Mouse (Mus musculus) MEL (cell line): ENCODE results near the gene Cpox. TPM values are rescaled to one million over a fixed set of nuclear protein-coding genes. Genes with fewer than 3 reads are reported as not detected.

Source experiments
- DNase-seq: peaks from one replicate; pipeline ENCODE4 v3.0.0; 2011; ENCODE audit warnings: low read depth, low spot score
- H3K27ac ChIP-seq: 2 replicates; pipeline ENCODE4 v1.5.1; 2012; ENCODE audit warnings: low read depth, mild to moderate bottlenecking, control low read depth, low read length, moderate library complexity; ENCODE audit not compliant: control insufficient read depth
- H3K27me3 ChIP-seq, 2 experiments: fragments of 150-350 bp in 1 of 2; sonication (generic) in 1 of 2; 2 replicates each; pipeline ENCODE4 v1.6.1; 2012; ENCODE audit warnings: low read length in 2 of 2, mild to moderate bottlenecking in 2 of 2, improper control_type of control experiment in 1 of 2, moderate library complexity in 1 of 2; ENCODE audit not compliant: insufficient read depth in 2 of 2, control insufficient read depth in 1 of 2
- H3K36me3 ChIP-seq, 2 experiments: 2 replicates each; pipeline ENCODE4 v1.6.1; 2012 to 2014; ENCODE audit warnings: low read length in 2 of 2, improper control_type of control experiment in 1 of 2, inconsistent platforms in 1 of 2, mild to moderate bottlenecking in 1 of 2; ENCODE audit not compliant: insufficient read depth in 2 of 2, control insufficient read depth in 1 of 2
- H3K4me1 ChIP-seq, 2 experiments: fragments of 150-350 bp in 1 of 2; sonication (generic) in 1 of 2; 2 replicates each; pipeline ENCODE4 v1.6.1; 2012; ENCODE audit warnings: low read length in 2 of 2, improper control_type of control experiment in 1 of 2, mild to moderate bottlenecking in 1 of 2; ENCODE audit not compliant: insufficient read depth in 2 of 2, control insufficient read depth in 1 of 2
- H3K4me3 ChIP-seq, 2 experiments: fragments of 150-350 bp in 1 of 2; sonication (generic) in 1 of 2; 2 replicates each; pipeline ENCODE4 v1.5.1; 2012; ENCODE audit warnings: low read depth in 2 of 2, low read length in 2 of 2, mild to moderate bottlenecking in 2 of 2, moderate library complexity in 2 of 2, control low read depth in 1 of 2, improper control_type of control experiment in 1 of 2; ENCODE audit not compliant: control insufficient read depth in 1 of 2, insufficient read depth in 1 of 2
- H3K79me2 ChIP-seq: 2 replicates; pipeline ENCODE4 v1.6.1; 2012; ENCODE audit warnings: mild to moderate bottlenecking, low read length, moderate library complexity; ENCODE audit not compliant: control insufficient read depth, poor library complexity, insufficient read depth
- H3K9ac ChIP-seq: 2 replicates; pipeline ENCODE4 v1.6.1; 2012; ENCODE audit warnings: low read depth, mild to moderate bottlenecking, control low read depth, low read length, moderate library complexity; ENCODE audit not compliant: control insufficient read depth, poor library complexity, severe bottlenecking
- H3K9me3 ChIP-seq: fragments of 150-350 bp; sonication (generic); replicated peaks from 2 replicates; pipeline ENCODE4 v1.6.1; 2012; ENCODE audit warnings: mild to moderate bottlenecking, low read length, improper control_type of control experiment, moderate library complexity; ENCODE audit not compliant: insufficient read depth
- CHD2 ChIP-seq: IDR thresholded peaks from 2 replicates; pipeline ENCODE4 v1.6.1; 2011; ENCODE audit warnings: low read length, improper control_type of control experiment
- HCFC1 ChIP-seq: IDR thresholded peaks from 2 replicates; pipeline ENCODE4 v1.6.1; 2012; ENCODE audit warnings: low read depth, mild to moderate bottlenecking, inconsistent platforms, low read length, improper control_type of control experiment, moderate library complexity
- KAT2A ChIP-seq: conservative IDR thresholded peaks from 2 replicates; pipeline ENCODE4 v1.6.1; 2012; ENCODE audit warnings: low read depth, low read length, improper control_type of control experiment, inconsistent platforms
- MEF2A ChIP-seq: IDR thresholded peaks from 2 replicates; pipeline ENCODE4 v1.6.1; 2014; ENCODE audit warnings: low read depth, mild to moderate bottlenecking, inconsistent platforms, low read length, improper control_type of control experiment; ENCODE audit not compliant: poor library complexity, insufficient replicate concordance, severe bottlenecking; ENCODE audit errors: extremely low read depth
- MXI1 ChIP-seq: IDR thresholded peaks from 2 replicates; pipeline ENCODE4 v1.6.1; 2011; ENCODE audit warnings: mild to moderate bottlenecking, low read depth, low read length, improper control_type of control experiment
- MYC ChIP-seq: IDR thresholded peaks from 2 replicates; pipeline ENCODE4 v1.6.1; 2011; ENCODE audit warnings: low read depth, mild to moderate bottlenecking, low read length, improper control_type of control experiment, moderate library complexity
- RCOR1 ChIP-seq: IDR thresholded peaks from 2 replicates; pipeline ENCODE4 v1.6.1; 2012; ENCODE audit warnings: low read depth, mild to moderate bottlenecking, inconsistent platforms, low read length, improper control_type of control experiment
- SIN3A ChIP-seq: IDR thresholded peaks from 2 replicates; pipeline ENCODE4 v1.6.1; 2012; ENCODE audit warnings: low read length, improper control_type of control experiment, inconsistent platforms
- TBP ChIP-seq: IDR thresholded peaks from 2 replicates; pipeline ENCODE4 v1.8.0; 2011; ENCODE audit warnings: low read depth, low read length, improper control_type of control experiment
- TCF12 ChIP-seq: IDR thresholded peaks from 2 replicates; pipeline ENCODE4 v1.6.1; 2014; ENCODE audit warnings: low read depth, mild to moderate bottlenecking, inconsistent platforms, low read length, improper control_type of control experiment, moderate library complexity
- UBTF ChIP-seq: IDR thresholded peaks from 2 replicates; pipeline ENCODE4 v1.6.1; 2012; ENCODE audit warnings: low read depth, mild to moderate bottlenecking, inconsistent platforms, low read length, improper control_type of control experiment, moderate library complexity, borderline replicate concordance; ENCODE audit not compliant: insufficient read depth
- USF1 ChIP-seq: IDR thresholded peaks from 2 replicates; pipeline ENCODE4 v1.6.1; 2014; ENCODE audit warnings: low read depth, mild to moderate bottlenecking, inconsistent platforms, low read length, improper control_type of control experiment, moderate library complexity
- USF2 ChIP-seq, 2 experiments: IDR thresholded peaks; 2 replicates each; pipeline ENCODE4 v1.6.1; 2011 to 2012; ENCODE audit warnings: improper control_type of control experiment in 2 of 2, low read length in 2 of 2, borderline replicate concordance in 1 of 2, inconsistent platforms in 1 of 2, low read depth in 1 of 2, mild to moderate bottlenecking in 1 of 2; ENCODE audit not compliant: insufficient read depth in 1 of 2
- polyA plus RNA-seq, 2 experiments: library from polyadenylated mRNA; stranded (reverse) in 1 of 2; unstranded in 1 of 2; fragments of >175 nt in 1 of 2; fragments of >200 nt in 1 of 2; gene quantifications; 2 replicates each; pipeline versions ENCODE4 v1.2.1 to v1.2.4; 2012; ENCODE audit warnings: low replicate concordance in 2 of 2, low read depth in 1 of 2; ENCODE audit not compliant: insufficient read length in 2 of 2, insufficient read depth in 1 of 2, missing spikeins in 1 of 2
- total RNA-seq: library from RNA; depleted of rRNA; stranded (reverse); fragments of 300-350 nt; gene quantifications from 2 replicates; pipeline ENCODE4 v1.2.3, GENCODE M21; 2012

Cpox gene
- total and polyA plus RNA-seq, 3 experiments = 110 to 421 (median 159) TPM

GRCm38 (mm10) chr16:58738800-58739199 lies 68.7 kb downstream of the Cpox start:
- Histone ChIP-seq H3K9ac (no peak overlapping the region), H3K4me1 (no peaks in the 10 kb centered on the region), H3K9me3 (no peaks in the 10 kb centered on the region), H3K27ac (no peak overlapping the region), H3K27me3 (no peaks in the 10 kb centered on the region), H3K79me2 (no peaks in the 10 kb centered on the region), H3K4me3 (no peak overlapping the region), H3K36me3 (no peaks in the 10 kb centered on the region)
- DNase-seq = no peak
- TF ChIP-seq MYC (no peak), CHD2 (no peak), RCOR1 (no peak), MEF2A (no peak)

- no peak for DNase-seq
- H3K27ac ChIP-seq = no peak overlapping the region
- H3K9ac ChIP-seq = no peak overlapping the region
- no peaks in the 10 kb centered on the region for H3K4me1 ChIP-seq
- TF ChIP-seq MXI1 (no peak), HCFC1 (no peak), KAT2A (no peak), MEF2A (no peak), USF2 (IDR thresholded peaks at IDR 0.05; ENCODE audit: borderline replicate concordance in 1 of 2, insufficient read depth in 1 of 2, low read depth in 1 of 2, low read length in 2 of 2) (no peak), USF1 (no peak), TCF12 (no peak)
- no peaks in the 10 kb centered on the region for H3K27me3 ChIP-seq
- H3K36me3 ChIP-seq = no peaks in the 10 kb centered on the region
- no peak overlapping the region for H3K4me3 ChIP-seq
- no peaks in the 10 kb centered on the region for H3K79me2 ChIP-seq
- no peaks in the 10 kb centered on the region for H3K9me3 ChIP-seq
These were observed 70.7 kb downstream of the Cpox start for GRCm38 (mm10) chr16:58740751-58741150.

DNA sequence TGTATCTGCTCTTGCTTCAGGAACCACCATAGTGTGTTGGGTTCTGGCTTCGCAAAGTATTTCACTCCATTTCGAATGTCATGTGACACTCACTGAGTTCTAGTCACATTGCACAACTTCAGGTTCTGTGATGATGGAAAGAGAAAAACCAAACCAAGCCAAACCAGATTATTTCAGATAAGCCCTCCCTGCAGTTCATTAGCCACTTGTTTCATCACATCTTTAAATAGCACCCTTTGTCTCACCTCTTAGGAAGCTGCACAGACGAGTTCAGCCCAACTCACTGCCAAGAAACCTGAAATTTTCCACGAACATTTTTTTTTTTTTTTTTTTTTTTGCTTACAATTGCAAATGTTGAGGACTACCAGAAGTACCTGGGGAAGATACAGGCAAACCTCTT lies 76.6 kb downstream of the Cpox start:
- Histone ChIP-seq H3K79me2 (no peaks in the 10 kb centered on the region), H3K4me3 (no peak overlapping the region), H3K36me3 (no peaks in the 10 kb centered on the region), H3K9me3 (no peaks in the 10 kb centered on the region), H3K4me1 (no peaks in the 10 kb centered on the region)
- no peak for DNase-seq
- TF ChIP-seq SIN3A (no peak), TBP (no peak), USF1 (peak; percentile 18; the same call in 1 of the 2 replicates), UBTF (no peak)
- TF ChIP-seq, all 39 proteins: peak for 1
- no peaks in the 10 kb centered on the region for H3K27me3 ChIP-seq
- H3K27ac ChIP-seq = no peak overlapping the region
- H3K9ac ChIP-seq = no peak overlapping the region
